Comparison of ENCODE assay signal across 10 mouse cellular contexts in the genomic region with DNA sequence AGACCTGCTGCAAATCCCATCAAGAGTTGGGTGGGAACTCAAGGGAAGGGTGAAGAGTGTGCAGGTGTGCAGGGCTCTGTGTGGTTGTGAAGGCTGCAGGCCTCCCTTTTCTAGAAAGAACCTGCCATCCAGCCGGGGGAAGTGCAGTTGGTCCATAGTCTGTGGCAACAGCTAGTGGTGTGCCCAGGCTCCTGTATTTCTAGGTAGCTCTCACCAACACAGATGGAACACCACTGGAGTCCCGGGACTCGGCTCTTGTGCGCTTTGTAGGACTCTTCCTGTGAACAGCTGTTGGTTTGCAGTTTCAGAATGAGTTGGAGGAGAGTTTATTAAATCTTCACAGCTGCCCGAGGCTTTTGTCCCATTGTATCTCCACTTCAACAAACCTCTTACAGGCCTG.
"Had no signal": no experiment of that assay in that cellular context is flagged by ENCODE, and none has a peak within 500 bp of the region (broad histone marks: within the 10 kb centered on the region; RNA-seq: fewer than 3 reads in every experiment).

No protein-coding gene starts in this region.

- H3K4me1 ChIP-seq: limb, embryonic 12.5 days had no signal

- H3K4me3 ChIP-seq: limb, embryonic 12.5 days; myocyte; neural tube, embryonic 15.5 days had no signal

- H3K36me3 ChIP-seq: limb, embryonic 12.5 days; neural tube, embryonic 15.5 days had no signal

- H3K9ac ChIP-seq: limb, embryonic 12.5 days; liver, embryonic 14.5 days; neural tube, embryonic 15.5 days had no signal

- H3K27me3 ChIP-seq: neural tube, embryonic 15.5 days had no signal

- H3K27ac ChIP-seq: limb, embryonic 12.5 days; liver, embryonic 14.5 days; neural tube, embryonic 15.5 days had no signal

- DNase-seq: kidney, adult 8-10 months; kidney, postnatal 25 days; layer of hippocampus, postnatal 36 days; midbrain, embryonic 14.5 days; right cerebral cortex, adult 18-20 months; thymus, postnatal 36 days had no signal

- H3K9me3 ChIP-seq: limb, embryonic 12.5 days; neural tube, embryonic 15.5 days had no signal

- H3K4me2 ChIP-seq: limb, embryonic 12.5 days; neural tube, embryonic 15.5 days had no signal
